Mouse (Mus musculus): Measurements from ENCODE around the gene Mrpl34.

Gene Mrpl34

DNA sequence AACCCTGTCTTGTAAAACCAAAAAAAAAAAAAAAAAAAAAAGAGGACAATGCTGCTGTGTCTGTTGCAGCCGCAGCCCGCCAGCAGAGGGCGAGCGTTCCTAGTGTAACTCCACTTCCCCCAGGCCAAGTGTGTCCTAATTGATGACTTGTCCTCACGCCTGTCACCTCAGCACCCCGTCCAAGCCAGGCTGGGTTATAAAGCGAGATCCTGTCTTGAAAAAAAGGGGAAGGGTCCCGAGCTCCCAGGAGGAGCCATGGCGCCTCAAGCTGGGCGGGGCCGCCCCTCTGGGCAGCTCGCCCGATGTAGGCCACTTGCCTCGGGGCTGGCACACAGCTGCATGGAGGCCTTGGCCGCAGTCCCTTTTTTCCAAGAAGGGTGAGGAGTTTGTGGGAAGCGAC is 30.3 kb downstream of the Mrpl34 start:
- DNase-seq (ENCODE audit: inconsistent ontology term): peak; percentile 88

DNA sequence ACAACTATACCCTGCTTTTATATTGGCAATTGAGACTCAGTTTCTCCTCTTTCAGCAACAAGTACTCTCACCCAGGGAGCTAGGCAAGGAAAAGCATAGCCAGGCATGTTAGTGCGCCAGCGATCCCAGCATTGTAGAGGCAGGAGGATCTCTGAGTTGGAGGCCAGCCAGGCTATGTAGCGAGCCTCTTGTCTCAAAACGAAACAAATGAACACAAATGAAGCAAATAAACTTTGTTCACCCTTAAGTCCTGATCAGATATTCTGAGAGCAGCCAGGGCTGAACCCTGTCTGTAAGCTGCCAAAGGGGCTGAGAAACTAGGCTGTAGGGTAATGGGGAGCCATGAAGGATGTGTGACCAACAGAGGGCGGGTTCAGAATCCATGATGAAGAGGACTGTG is 31.1 kb downstream of the Mrpl34 start:
- no peak for DNase-seq (ENCODE audit: inconsistent ontology term)

DNA sequence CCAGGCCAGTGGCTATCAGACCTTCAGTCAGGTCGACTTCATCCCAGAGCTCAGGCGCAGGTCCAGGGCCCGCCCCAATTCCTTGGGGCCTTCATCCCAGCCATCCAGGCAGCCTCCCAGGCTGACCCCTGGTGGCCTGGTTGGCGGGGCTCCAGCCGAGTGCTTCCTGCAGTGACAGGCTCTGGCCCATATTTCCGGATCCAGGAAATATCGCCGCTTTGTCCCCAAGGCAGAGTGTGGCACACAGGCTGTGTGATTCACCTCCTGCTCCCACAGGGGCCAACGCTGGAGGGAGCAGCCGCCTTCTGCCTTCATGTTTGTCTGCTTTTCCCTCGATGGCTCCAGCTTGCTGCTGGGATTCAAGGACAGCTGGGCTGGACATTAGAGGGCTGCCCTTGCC is 31.7 kb downstream of the Mrpl34 start:
- DNase-seq (ENCODE audit: inconsistent ontology term): peak; percentile 98

DNA sequence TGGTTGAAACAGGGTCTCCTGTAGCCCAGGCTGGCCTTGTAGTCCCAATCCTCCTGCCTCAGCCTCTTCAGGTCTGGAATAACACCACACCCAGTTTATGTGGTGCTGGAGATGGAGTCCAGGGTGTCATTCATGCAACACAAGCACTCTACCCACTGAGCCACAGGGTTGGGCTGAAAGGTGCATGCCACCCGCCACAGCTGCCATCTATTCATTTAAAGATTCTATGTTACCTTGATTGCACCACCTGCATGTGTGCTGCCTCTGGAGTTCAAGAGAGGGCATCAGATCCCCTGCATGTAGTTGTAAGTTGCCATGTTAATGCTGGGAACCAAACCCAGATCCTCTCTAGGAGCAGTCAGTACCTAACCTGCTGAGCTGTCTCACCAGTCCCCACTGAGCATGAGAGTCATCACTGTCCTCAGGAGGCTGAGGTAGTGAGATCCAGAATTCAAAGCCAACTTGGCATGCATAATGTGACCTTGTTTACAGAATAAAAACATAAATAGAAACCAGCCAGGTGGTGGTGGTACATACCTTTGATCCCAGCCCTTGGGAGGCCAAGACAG is 32.4 kb downstream of the Mrpl34 start:
- DNase-seq (ENCODE audit: inconsistent ontology term): no peak

- no peak for DNase-seq (ENCODE audit: inconsistent ontology term)
Measured at GRCm38 (mm10) chr8:71497881-71498501, 33.2 kb downstream of the Mrpl34 start.

DNA sequence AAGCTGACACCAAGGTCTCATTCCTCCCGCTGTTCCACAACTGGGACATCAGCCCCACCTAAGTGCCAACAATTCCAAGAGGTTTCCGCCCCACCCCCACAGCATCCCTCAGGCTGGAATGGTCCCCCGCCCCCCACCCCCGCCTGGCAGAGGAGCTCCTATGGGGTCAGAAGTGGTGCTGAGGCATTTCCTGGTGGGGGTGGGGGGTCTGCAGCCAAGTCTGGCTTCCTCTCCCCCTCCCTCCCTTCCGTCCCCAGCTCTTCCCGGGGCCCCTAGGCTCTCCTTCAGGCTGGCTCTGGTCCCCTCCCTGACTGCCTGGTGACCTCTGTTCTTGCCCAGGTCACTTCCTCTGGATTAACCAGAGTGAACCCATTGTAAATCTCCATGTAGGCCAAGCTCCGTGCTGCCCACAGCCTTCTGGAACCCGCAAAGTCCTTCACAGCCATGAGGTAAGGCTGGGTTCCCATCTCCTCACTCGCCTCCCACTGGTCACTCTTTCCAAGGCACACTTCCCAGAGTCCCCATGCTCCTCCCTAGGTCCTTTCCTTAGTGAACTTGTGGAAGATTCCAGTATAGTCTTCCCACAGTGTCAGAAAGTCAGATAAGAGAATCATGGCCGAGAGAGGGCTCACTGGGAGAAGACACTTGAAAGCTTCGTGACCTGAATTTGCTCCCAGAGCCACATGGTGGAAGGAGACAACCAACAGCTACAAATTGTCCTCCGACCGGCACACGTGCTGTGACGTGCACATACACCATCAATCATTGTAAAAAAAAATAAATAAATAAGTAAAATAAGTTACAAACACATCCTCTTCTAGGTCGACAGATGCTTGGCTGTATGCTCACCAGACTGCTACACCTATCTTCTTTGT is 34.3 kb downstream of the Mrpl34 start:
- no peak for DNase-seq (ENCODE audit: inconsistent ontology term)

- DNase-seq (ENCODE audit: inconsistent ontology term): no peak
Measured at GRCm38 (mm10) chr8:71504349-71504748, 39.6 kb downstream of the Mrpl34 start.

- DNase-seq (ENCODE audit: inconsistent ontology term): peak; percentile 65
Measured at GRCm38 (mm10) chr8:71505326-71505725, 40.6 kb downstream of the Mrpl34 start.

DNA sequence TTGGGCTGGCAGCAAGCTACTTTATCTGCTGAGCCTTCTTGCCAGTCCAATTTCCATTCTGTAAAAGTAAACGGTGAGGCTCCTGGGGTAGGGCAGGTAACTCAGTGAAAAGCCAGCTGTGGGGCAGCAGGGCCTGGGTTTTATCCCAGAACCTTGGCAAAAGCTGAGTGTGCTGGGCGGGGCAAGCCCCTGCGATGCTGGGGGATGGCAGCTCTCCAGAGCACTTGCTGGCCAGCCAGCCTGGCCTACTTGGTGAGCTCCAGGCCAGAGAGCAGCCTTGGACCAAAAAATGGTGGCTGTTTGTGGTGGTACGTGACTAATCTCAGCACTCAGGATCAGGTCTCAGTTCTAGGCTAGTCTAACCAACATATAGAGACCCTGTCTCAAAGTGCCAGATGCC is 41.2 kb downstream of the Mrpl34 start:
- no peak for DNase-seq (ENCODE audit: inconsistent ontology term)

- DNase-seq (ENCODE audit: inconsistent ontology term): peak; percentile 92
Measured at GRCm38 (mm10) chr8:71507589-71508104, 42.9 kb downstream of the Mrpl34 start.

GRCm38 (mm10) chr8:71509316-71509715 is 44.6 kb downstream of the Mrpl34 start:
- no peak for DNase-seq (ENCODE audit: inconsistent ontology term)

DNA sequence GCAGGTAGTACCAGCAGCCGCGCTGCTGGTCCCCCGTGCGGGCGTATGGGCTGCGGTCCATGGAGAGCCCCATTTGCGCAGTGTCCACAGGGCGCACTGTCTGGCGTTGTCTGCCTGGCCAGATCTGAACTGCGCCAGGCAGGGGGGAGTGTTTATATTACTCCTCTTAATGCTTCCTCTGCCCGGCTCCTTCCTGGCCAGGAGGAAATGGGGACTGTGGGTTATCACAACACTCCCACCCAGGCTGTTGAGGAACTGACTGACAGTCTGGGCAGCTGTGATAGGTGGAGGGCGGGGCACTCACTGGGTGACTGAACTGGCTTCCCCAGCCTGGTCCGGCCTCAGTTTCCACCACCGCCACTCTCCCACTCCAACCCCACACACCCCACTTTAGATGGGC is 46.9 kb downstream of the Mrpl34 start, which contains the start of gene Plvap:
Gene Plvap, minus strand, starts transcription at position 109 of the 400 bp plus-strand sequence.
- DNase-seq (ENCODE audit: inconsistent ontology term): no peak

- no peak for DNase-seq (ENCODE audit: inconsistent ontology term)
Measured at GRCm38 (mm10) chr8:71513018-71513754, 48.4 kb downstream of the Mrpl34 start.

DNA sequence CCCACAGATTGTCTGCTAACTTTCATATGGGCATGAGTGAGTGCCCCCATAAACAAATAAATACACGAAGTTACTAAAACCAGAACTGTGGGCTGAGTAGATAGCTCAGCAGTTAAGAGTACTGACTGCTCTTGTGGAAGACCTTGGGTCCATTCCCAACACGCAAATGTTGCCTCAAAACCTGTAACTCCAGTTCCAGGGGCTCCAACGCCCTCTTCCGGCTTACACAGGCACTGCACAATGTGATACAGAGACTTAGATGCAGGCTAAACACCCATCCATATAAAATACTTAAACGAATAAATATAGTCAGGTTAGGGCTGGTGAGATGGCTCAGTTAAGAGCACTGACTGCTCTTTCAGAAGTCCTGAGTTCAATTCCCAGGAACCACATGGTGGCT is 50.3 kb downstream of the Mrpl34 start:
- no peak for DNase-seq (ENCODE audit: inconsistent ontology term)
